Mouse (Mus musculus): ENCODE data around the gene Dbndd2. TPM values are rescaled to one million over a fixed set of nuclear protein-coding genes. Genes with fewer than 3 reads are reported as not detected.

Gene Dbndd2
- polyA plus RNA-seq, 1 experiment: 13.8 TPM

DNA sequence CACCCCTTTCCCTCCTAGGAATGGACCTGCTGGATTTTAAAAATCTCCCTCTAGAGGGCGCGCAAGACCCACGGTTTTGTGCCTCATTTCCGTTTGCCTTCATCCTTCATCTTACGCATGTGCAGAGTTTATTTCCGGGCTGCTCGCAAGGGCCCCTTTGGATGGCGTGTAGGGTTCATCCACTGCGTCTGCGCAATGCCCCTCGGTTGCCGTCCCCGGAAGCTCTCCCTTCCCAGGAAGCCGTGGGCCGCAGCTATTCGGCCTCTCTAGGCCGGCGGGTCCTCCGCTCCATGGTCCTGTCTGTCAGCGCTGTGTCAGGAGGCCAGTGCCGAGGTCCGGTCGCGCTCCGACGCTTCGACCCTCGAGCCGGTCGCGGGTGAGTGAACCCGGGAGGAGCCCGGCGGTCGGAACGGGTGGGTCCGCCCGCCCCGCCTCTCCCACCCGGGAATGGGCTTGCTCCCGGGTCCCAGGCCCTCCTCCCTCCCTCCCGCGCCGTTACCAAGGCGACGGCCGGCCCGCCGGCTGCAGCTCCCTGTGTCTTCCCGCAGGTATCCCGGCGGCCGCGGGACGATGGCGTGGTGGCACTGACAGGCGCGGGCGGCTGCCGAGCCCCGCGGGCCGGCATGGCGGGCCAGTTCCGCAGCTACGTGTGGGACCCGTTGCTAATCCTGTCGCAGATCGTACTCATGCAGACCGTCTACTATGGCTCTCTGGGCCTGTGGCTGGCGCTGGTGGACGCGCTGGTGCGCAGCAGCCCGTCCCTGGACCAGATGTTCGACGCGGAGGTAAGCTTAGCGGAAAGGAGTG, 25.0 kb upstream of the Dbndd2 start, which contains the start of gene Gm20458:
Gene Gm20458 (plus strand): TSS at position 223 of the 807 bp plus-strand sequence.
- TF ChIP-seq POLR2A (IDR thresholded peaks at IDR 0.05; ENCODE audit: low read depth, low read length) (peak; percentile 81), CTCF (IDR thresholded peaks at IDR 0.05; ENCODE audit: borderline replicate concordance, insufficient read depth, low read length) (peak; percentile 44; the same call in 1 of the 2 replicates)
- peaks cover 9% of the 10 kb centered on the region for H3K4me1 ChIP-seq (ENCODE audit: control insufficient read depth, insufficient read depth, low read length)
- H3K27ac ChIP-seq (ENCODE audit: insufficient read depth, low read length): peak within 1 kb of the TSS; percentile 29; the same call in 1 of the 2 replicates

DNA sequence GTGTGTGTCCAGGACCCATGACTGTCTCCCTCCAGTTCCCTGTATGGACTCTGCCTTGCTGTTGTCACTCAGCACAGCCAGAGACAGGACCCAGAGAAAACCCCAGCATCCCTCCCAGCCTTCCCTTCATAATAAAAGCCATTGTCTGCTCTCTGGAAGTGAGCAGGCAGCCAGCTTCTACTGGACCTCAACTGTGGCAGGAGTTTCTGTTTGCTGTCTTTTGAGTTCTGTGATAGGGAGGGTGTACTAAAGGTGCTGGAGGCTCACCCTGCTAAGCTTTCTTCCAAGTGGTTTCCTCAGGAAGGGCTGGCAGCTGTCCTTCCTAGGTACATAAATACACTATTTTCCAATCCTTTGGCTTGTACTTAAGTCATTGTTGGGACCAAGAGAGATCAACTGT, 20.7 kb upstream of the Dbndd2 start:
- H3K4me3 ChIP-seq (ENCODE audit: insufficient read depth, low read length): no peak overlapping the region
- TF ChIP-seq CTCF (IDR thresholded peaks at IDR 0.05; ENCODE audit: borderline replicate concordance, insufficient read depth, low read length): no peak
- no peak for TF ChIP-seq POLR2A (IDR thresholded peaks at IDR 0.05; ENCODE audit: low read depth, low read length)

More for the DNA sequence above, 25.0 kb upstream of the Dbndd2 start, which contains the start of gene Gm20458:
- H3K4me3 ChIP-seq (ENCODE audit: insufficient read depth, low read length): peak within 1 kb of the TSS; percentile 69

DNA sequence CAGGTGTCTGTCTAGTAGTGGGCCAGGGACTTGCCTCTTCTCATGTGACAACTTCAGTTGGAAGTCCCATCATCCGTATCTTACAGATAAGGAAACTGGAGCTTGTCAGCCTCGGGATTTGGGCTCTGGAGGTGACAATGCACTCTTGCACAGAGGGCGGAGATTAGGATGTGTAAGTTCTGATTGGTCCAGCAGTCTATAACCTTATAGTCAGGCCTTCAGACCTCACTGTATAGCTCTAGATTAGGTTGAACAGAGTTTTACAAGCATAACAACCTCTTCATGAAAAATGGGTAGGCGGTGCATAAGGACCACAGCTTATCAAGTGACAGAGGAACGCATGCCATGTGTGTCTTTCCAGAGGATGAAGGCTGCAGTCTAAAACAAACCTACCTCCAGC, 19.1 kb upstream of the Dbndd2 start:
- no peak for TF ChIP-seq POLR2A (IDR thresholded peaks at IDR 0.05; ENCODE audit: low read depth, low read length)
- no peak for TF ChIP-seq CTCF (IDR thresholded peaks at IDR 0.05; ENCODE audit: borderline replicate concordance, insufficient read depth, low read length)
- Histone ChIP-seq H3K27ac (ENCODE audit: insufficient read depth, low read length) (no peak overlapping the region), H3K4me1 (ENCODE audit: control insufficient read depth, insufficient read depth, low read length) (peaks cover 8% of the 10 kb centered on the region; the same call in 1 of the 2 replicates), H3K4me3 (ENCODE audit: insufficient read depth, low read length) (no peak overlapping the region)

More for the DNA sequence above, 20.7 kb upstream of the Dbndd2 start:
- Histone ChIP-seq H3K27ac (ENCODE audit: insufficient read depth, low read length) (no peak overlapping the region), H3K4me1 (ENCODE audit: control insufficient read depth, insufficient read depth, low read length) (peaks cover 8% of the 10 kb centered on the region; the same call in 1 of the 2 replicates)

DNA sequence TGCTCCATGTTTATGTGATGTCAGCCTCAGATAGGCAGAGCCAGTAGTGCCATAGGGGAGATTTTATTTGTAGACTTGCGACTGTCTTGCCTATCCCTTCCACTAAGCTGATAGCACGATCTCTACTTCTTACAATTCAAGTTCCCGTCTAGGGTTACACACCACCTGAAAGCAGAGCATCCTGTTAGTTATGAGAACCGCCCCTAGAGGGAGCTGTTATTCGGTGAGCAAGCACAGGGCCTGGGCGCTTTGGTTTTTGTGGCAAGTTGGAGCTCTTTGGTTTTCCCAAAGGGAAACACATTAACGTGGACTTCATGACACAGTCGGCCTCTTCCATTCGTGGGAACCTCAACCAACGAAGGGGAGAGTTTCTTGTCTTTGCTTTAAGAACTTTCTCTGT, 15.7 kb upstream of the Dbndd2 start:
- H3K4me1 ChIP-seq (ENCODE audit: control insufficient read depth, insufficient read depth, low read length): 0 out of 2 replicates have a peak, but pooled peaks cover 5% of the 10 kb centered on the region
- no peak overlapping the region for H3K4me3 ChIP-seq (ENCODE audit: insufficient read depth, low read length)
- TF ChIP-seq CTCF (IDR thresholded peaks at IDR 0.05; ENCODE audit: borderline replicate concordance, insufficient read depth, low read length): no peak
- TF ChIP-seq POLR2A (IDR thresholded peaks at IDR 0.05; ENCODE audit: low read depth, low read length): no peak
- no peak overlapping the region for H3K27ac ChIP-seq (ENCODE audit: insufficient read depth, low read length)

DNA sequence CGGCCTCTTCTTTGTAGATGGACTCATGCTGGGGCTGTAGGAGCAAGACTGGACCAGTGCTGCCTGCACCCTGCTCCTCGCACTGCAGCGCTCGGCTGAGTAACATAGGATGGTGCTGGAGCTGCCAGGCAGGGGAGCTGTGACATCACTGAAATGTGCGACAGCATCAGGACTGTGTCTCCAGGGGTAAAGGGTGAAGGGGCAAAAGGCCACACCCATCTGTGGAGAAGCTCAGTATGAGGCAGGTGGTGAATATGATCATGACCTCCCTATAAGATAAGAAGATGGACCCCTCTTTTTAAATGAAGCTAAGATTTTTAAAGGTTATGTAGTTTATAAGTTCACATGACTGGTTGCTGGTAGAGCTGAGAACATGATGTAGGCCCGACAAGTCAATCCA, 12.3 kb upstream of the Dbndd2 start, which contains the start of gene Trp53tg5:
Gene Trp53tg5 (minus strand): TSS at position 101 of the 400 bp plus-strand sequence.
- no peak within 1 kb of the TSS for H3K4me3 ChIP-seq (ENCODE audit: insufficient read depth, low read length)
- TF ChIP-seq POLR2A (IDR thresholded peaks at IDR 0.05; ENCODE audit: low read depth, low read length): no peak
- no peak for TF ChIP-seq CTCF (IDR thresholded peaks at IDR 0.05; ENCODE audit: borderline replicate concordance, insufficient read depth, low read length)
- H3K27ac ChIP-seq (ENCODE audit: insufficient read depth, low read length): no peak within 1 kb of the TSS
- H3K4me1 ChIP-seq (ENCODE audit: control insufficient read depth, insufficient read depth, low read length): 0 out of 2 replicates have a peak, but pooled peaks cover 5% of the 10 kb centered on the region

DNA sequence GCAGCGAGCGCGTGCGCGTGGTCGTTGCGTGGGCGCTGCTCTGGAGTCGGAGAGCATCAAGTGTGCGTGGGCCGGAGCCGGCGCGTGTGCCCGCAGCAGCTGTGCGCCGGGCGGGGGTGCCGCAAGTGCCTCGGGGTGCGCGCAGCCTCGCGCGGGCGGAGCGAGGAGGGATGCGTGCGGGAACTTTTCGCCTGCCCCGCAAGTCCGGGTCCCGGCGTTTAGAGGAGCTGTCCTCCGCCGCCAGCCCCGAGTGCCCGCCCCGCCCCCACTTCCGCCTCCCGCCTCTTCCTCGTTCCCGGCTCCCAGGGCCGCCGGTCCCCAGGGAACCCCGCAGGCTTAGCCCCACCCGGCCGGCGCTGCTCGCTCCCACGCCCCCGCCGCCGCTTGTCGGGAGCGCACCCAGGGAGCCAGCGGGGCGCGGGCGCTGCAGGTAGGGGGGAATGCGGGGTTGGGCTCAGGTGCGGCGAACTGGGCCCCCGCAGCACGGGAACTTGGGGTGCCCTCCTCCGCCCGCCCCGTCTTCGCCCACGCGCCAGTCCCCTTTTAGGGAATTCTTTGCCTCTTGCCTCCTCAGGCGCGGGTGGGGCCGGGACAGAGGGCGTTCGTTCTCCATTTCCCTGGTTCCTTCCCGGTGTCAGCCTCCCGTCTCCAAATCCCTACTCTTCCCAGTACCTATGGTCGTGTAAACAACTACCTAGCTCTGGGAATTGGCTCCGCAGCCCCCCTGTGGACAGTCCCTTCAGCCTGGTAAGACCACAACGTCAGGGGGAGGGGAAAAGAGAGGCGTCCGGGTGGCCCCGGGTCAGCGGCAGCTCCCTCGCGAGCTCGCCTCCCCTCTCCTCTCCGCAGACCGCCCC, 580 bp downstream of the Dbndd2 start:
- no peak for TF ChIP-seq CTCF (IDR thresholded peaks at IDR 0.05; ENCODE audit: borderline replicate concordance, insufficient read depth, low read length)
- TF ChIP-seq POLR2A (IDR thresholded peaks at IDR 0.05; ENCODE audit: low read depth, low read length): peak; percentile 27; the same call in 1 of the 2 replicates
- H3K4me3 ChIP-seq (ENCODE audit: insufficient read depth, low read length): peak overlapping the region; percentile 72
- H3K27ac ChIP-seq (ENCODE audit: insufficient read depth, low read length): no peak overlapping the region
- H3K4me1 ChIP-seq (ENCODE audit: control insufficient read depth, insufficient read depth, low read length): no peaks in the 10 kb centered on the region

DNA sequence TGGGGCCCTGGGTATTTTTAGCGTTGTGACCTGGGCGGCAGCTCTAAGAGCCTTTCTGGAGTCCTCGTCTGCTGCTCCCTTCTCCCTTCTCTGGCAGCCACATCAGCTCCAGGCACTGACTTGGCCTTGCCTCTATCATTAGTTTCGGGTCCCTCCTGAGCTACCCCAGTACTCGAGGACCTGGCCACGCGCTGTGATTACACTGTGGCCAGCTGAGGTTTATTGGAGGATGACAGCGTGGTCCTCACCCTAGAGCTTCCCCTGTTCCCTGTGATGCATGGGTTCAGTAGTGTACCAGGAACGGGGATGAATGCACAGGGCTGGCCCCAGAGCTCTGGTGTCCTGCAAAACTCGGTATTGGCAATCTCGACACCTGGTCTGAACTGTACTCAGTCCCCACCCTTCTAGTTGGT, 1.2 kb downstream of the Dbndd2 start:
- Histone ChIP-seq H3K27ac (ENCODE audit: insufficient read depth, low read length) (no peak overlapping the region), H3K4me3 (ENCODE audit: insufficient read depth, low read length) (peak overlapping the region; percentile 72), H3K4me1 (ENCODE audit: control insufficient read depth, insufficient read depth, low read length) (no peaks in the 10 kb centered on the region)
- TF ChIP-seq POLR2A (IDR thresholded peaks at IDR 0.05; ENCODE audit: low read depth, low read length) (no peak), CTCF (IDR thresholded peaks at IDR 0.05; ENCODE audit: borderline replicate concordance, insufficient read depth, low read length) (no peak)

DNA sequence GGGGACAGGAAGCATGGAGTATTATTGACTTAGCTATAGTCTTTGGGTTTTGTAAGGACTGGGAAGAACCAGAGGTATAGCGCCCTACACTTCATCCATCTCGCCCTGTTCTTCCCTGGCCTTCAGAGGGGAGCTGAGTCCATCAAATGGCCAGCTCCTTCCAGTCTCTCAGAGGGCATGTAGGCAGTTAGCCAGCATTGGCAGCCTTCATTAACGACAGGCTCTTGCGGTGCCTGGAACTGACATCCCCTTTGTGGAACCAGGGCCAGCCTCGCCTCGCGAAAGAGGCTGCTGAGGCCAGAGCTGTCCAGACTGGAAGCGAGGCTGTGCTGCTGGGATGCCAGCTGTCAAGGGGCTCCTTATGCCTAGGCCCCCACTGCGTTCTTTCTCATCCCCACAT, 1.9 kb downstream of the Dbndd2 start:
- Histone ChIP-seq H3K4me3 (ENCODE audit: insufficient read depth, low read length) (no peak overlapping the region; the same call in 1 of the 2 replicates), H3K4me1 (ENCODE audit: control insufficient read depth, insufficient read depth, low read length) (no peaks in the 10 kb centered on the region), H3K27ac (ENCODE audit: insufficient read depth, low read length) (no peak overlapping the region)
- TF ChIP-seq CTCF (IDR thresholded peaks at IDR 0.05; ENCODE audit: borderline replicate concordance, insufficient read depth, low read length) (no peak), POLR2A (IDR thresholded peaks at IDR 0.05; ENCODE audit: low read depth, low read length) (no peak)

DNA sequence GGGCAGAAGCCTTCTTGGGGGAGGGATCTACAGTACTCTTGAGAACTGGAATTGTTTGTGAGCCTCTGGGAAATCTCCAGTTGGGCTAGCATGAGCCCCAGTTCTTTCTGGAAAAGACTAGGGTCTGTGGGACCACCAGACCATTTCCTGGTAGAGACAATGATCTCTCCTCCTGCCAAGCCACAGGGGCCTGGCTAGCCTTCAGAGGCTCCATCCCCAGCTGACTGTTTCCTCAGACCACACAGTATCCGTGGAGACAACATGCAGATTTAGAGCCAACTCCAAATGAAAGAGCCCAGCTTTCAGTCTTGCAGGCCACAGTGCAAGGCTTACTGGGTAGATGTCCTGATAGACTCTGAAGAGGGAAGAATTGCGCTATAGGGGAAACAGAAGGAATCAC, 8.2 kb downstream of the Dbndd2 start:
- TF ChIP-seq CTCF (IDR thresholded peaks at IDR 0.05; ENCODE audit: borderline replicate concordance, insufficient read depth, low read length): no peak
- TF ChIP-seq POLR2A (IDR thresholded peaks at IDR 0.05; ENCODE audit: low read depth, low read length): no peak
- Histone ChIP-seq H3K27ac (ENCODE audit: insufficient read depth, low read length) (no peak overlapping the region), H3K4me1 (ENCODE audit: control insufficient read depth, insufficient read depth, low read length) (no peaks in the 10 kb centered on the region), H3K4me3 (ENCODE audit: insufficient read depth, low read length) (no peak overlapping the region)

Data from embryonic fibroblast, embryonic 13.5 days (primary cell).